Mouse (Mus musculus) midbrain, postnatal 0 days (tissue): Measurements from ENCODE around the gene Cox7a2l. TPM values are rescaled to one million over a fixed set of nuclear protein-coding genes. Genes with fewer than 3 reads are reported as not detected.

Experiments used
- ATAC-seq: fragments of 200-750 bp; cut with Nextera tagmentation; 2 replicates; pipeline ENCODE4 v1.8.0; 2017; ENCODE audit warnings: moderate number of reproducible peaks, mild to moderate bottlenecking, moderate TSS enrichment, moderate library complexity; ENCODE audit not compliant: low FRiP score
- DNase-seq: peaks from one replicate; pipeline ENCODE4 v3.0.0-alpha.2; 2015; ENCODE audit warnings: low spot score
- H3K27ac ChIP-seq: fragments of 300-500 bp; sonication (generic); 2 replicates; pipeline ENCODE4 v1.5.1; 2014; ENCODE audit warnings: low read depth, mild to moderate bottlenecking, low read length, mixed read lengths
- H3K27me3 ChIP-seq: fragments of 300-500 bp; sonication (generic); 2 replicates; pipeline ENCODE4 v1.6.1; 2014; ENCODE audit warnings: low read length, control low read depth, mixed read lengths; ENCODE audit not compliant: insufficient read depth
- H3K36me3 ChIP-seq: fragments of 300-500 bp; sonication (generic); 2 replicates; pipeline ENCODE4 v1.6.1; 2014; ENCODE audit warnings: low read length, control low read depth, mixed read lengths; ENCODE audit not compliant: insufficient read depth
- H3K4me1 ChIP-seq: fragments of 300-500 bp; sonication (generic); 2 replicates; pipeline ENCODE4 v1.6.1; 2014; ENCODE audit warnings: mild to moderate bottlenecking, control low read depth, antibody characterized with exemption, low read length, mixed read lengths; ENCODE audit not compliant: insufficient read depth
- H3K4me2 ChIP-seq: fragments of 300-500 bp; sonication (generic); 2 replicates; pipeline ENCODE4 v1.6.1; 2014; ENCODE audit warnings: low read depth, mild to moderate bottlenecking, low read length, mixed read lengths; ENCODE audit not compliant: poor library complexity, severe bottlenecking
- H3K4me3 ChIP-seq: fragments of 300-500 bp; sonication (generic); 2 replicates; pipeline ENCODE4 v1.5.1; 2014; ENCODE audit warnings: low read depth, mild to moderate bottlenecking, low read length, moderate library complexity
- H3K9ac ChIP-seq: fragments of 300-500 bp; sonication (generic); replicated peaks from 2 replicates; pipeline ENCODE4 v1.6.1; 2014; ENCODE audit warnings: mild to moderate bottlenecking, low read length, moderate library complexity, mixed read lengths; ENCODE audit not compliant: poor library complexity, severe bottlenecking
- H3K9me3 ChIP-seq: fragments of 300-500 bp; sonication (generic); 2 replicates; pipeline ENCODE4 v1.6.1; 2016; ENCODE audit warnings: low read length, control low read depth
- CTCF ChIP-seq: IDR thresholded peaks from 2 replicates; pipeline ENCODE4 v1.5.1; 2016; ENCODE audit warnings: antibody characterized with exemption, mild to moderate bottlenecking
- WGBS: fragments of 180-500 bp; shearing (Covaris S2); extraction: QIAGEN DNeasy Blood & Tissue Kit; methylation state at CpG from one replicate; pipeline ENCODE4 v1.1.7; 2014; 5-methylcytosine and 5-hydroxymethylcytosine counted together
- polyA plus RNA-seq: library from polyadenylated mRNA; unstranded; fragments of >200 nt; fragmentation: Nextera tagmentation; extraction: Ambion mirVana; gene quantifications from 2 replicates; pipeline ENCODE4 v1.2.1, GENCODE M21; 2015
- total RNA-seq: library from RNA; depleted of rRNA; stranded (reverse); fragments of >200 nt; gene quantifications from 2 replicates; pipeline ENCODE4 v1.2.3, GENCODE M21; 2014

The Cox7a2l gene
- total and polyA plus RNA-seq, 2 experiments from 2014 or later, result 228 to 498 TPM

GRCm38 (mm10) chr17:83559081-83559480 lies 42.0 kb upstream of the Cox7a2l start:
- no peak overlapping the region for H3K4me3 ChIP-seq
- H3K9ac ChIP-seq, result no peak overlapping the region
- no peaks in the 10 kb centered on the region for H3K36me3 ChIP-seq
- DNase-seq (no peak), ATAC-seq (no peak)
- no peak overlapping the region for H3K27ac ChIP-seq
- TF ChIP-seq CTCF, result no peak
- H3K4me1 ChIP-seq, result no peaks in the 10 kb centered on the region
- 49% methylated on average over 8 of the region's 8 CpGs for WGBS
- no peak overlapping the region for H3K4me2 ChIP-seq
- no peaks in the 10 kb centered on the region for H3K27me3 ChIP-seq
- no peaks in the 10 kb centered on the region for H3K9me3 ChIP-seq

GRCm38 (mm10) chr17:83555836-83556235 lies 38.7 kb upstream of the Cox7a2l start:
- Histone ChIP-seq H3K36me3 (no peaks in the 10 kb centered on the region), H3K27me3 (no peaks in the 10 kb centered on the region), H3K9ac (no peak overlapping the region), H3K27ac (no peak overlapping the region), H3K4me3 (no peak overlapping the region), H3K4me2 (no peak overlapping the region), H3K4me1 (no peaks in the 10 kb centered on the region), H3K9me3 (no peaks in the 10 kb centered on the region)
- DNase-seq (no peak), ATAC-seq (no peak)
- no peak for TF ChIP-seq CTCF
- WGBS, result 95% methylated on average over 11 of the region's 11 CpGs

- 85% methylated on average over 7 of the region's 7 CpGs for WGBS
- no peak overlapping the region for H3K4me2 ChIP-seq
- no peak overlapping the region for H3K4me3 ChIP-seq
- no peak for TF ChIP-seq CTCF
- H3K9ac ChIP-seq, result no peak overlapping the region
- DNase-seq, result no peak
- H3K27me3 ChIP-seq, result no peaks in the 10 kb centered on the region
- no peaks in the 10 kb centered on the region for H3K9me3 ChIP-seq
- ATAC-seq, result no peak
- H3K27ac ChIP-seq, result no peak overlapping the region
- no peaks in the 10 kb centered on the region for H3K36me3 ChIP-seq
- H3K4me1 ChIP-seq, result no peaks in the 10 kb centered on the region
Observed at GRCm38 (mm10) chr17:83554997-83555396, 37.9 kb upstream of the Cox7a2l start.

GRCm38 (mm10) chr17:83548501-83549233 lies 31.5 kb upstream of the Cox7a2l start:
- peak; percentile 46; the same call in 1 of the 2 replicates for TF ChIP-seq CTCF
- Histone ChIP-seq H3K36me3 (no peaks in the 10 kb centered on the region), H3K4me2 (no peak overlapping the region), H3K27ac (no peak overlapping the region), H3K4me3 (no peak overlapping the region), H3K4me1 (peaks cover 6% of the 10 kb centered on the region; the same call in 1 of the 2 replicates), H3K9ac (no peak overlapping the region), H3K9me3 (no peaks in the 10 kb centered on the region), H3K27me3 (no peaks in the 10 kb centered on the region)
- no peak for ATAC-seq
- peak; percentile 73 for DNase-seq
- WGBS, result 18% methylated on average over 12 of the region's 12 CpGs

- H3K4me1 ChIP-seq, result peaks cover 6% of the 10 kb centered on the region; the same call in 1 of the 2 replicates
- H3K27ac ChIP-seq, result no peak overlapping the region
- 48% methylated on average over 10 of the region's 10 CpGs for WGBS
- H3K9ac ChIP-seq, result no peak overlapping the region
- H3K4me3 ChIP-seq, result no peak overlapping the region
- DNase-seq (no peak), ATAC-seq (no peak)
- no peaks in the 10 kb centered on the region for H3K27me3 ChIP-seq
- TF ChIP-seq CTCF, result no peak; the same call in 1 of the 2 replicates
- H3K36me3 ChIP-seq, result no peaks in the 10 kb centered on the region
- H3K4me2 ChIP-seq, result no peak overlapping the region
- no peaks in the 10 kb centered on the region for H3K9me3 ChIP-seq
Observed at GRCm38 (mm10) chr17:83547145-83547544, 30.0 kb upstream of the Cox7a2l start.
